Mouse (Mus musculus) stomach, postnatal 0 days (tissue): Measurements from ENCODE around the gene Ap3b1. TPM values are rescaled to one million over a fixed set of nuclear protein-coding genes. Genes with fewer than 3 reads are reported as not detected.

Experiments
- ATAC-seq: fragments of 200-750 bp; cut with Nextera tagmentation; 2 replicates; pipeline ENCODE4 v1.8.0; 2017; ENCODE audit not compliant: low FRiP score, low TSS enrichment
- DNase-seq: peaks from one replicate; pipeline ENCODE4 v3.0.0-alpha.2; 2016; ENCODE audit warnings: low spot score
- H3K27ac ChIP-seq: fragments of 300-500 bp; sonication (generic); replicated peaks from 2 replicates; pipeline ENCODE4 v1.5.1; 2014; ENCODE audit warnings: mild to moderate bottlenecking, control low read depth
- H3K27me3 ChIP-seq: fragments of 300-500 bp; sonication (generic); 2 replicates; pipeline ENCODE4 v1.6.1; 2014; ENCODE audit warnings: low read length; ENCODE audit not compliant: control insufficient read depth, insufficient read depth
- H3K36me3 ChIP-seq: fragments of 300-500 bp; sonication (generic); 2 replicates; pipeline ENCODE4 v1.6.1; 2014; ENCODE audit warnings: low read length, mixed read lengths; ENCODE audit not compliant: control insufficient read depth, insufficient read depth
- H3K4me1 ChIP-seq: fragments of 300-500 bp; sonication (generic); replicated peaks from 2 replicates; pipeline ENCODE4 v1.6.1; 2014; ENCODE audit warnings: antibody characterized with exemption; ENCODE audit not compliant: control insufficient read depth, insufficient read depth
- H3K4me2 ChIP-seq: fragments of 300-500 bp; sonication (generic); replicated peaks from 2 replicates; pipeline ENCODE4 v1.6.1; 2014; ENCODE audit warnings: low read depth, mild to moderate bottlenecking, control low read depth, moderate library complexity
- H3K4me3 ChIP-seq: fragments of 300-500 bp; sonication (generic); 2 replicates; pipeline ENCODE4 v1.5.1; 2014; ENCODE audit warnings: low read depth, low read length, control low read depth
- H3K9ac ChIP-seq: fragments of 300-500 bp; sonication (generic); 2 replicates; pipeline ENCODE4 v1.6.1; 2014; ENCODE audit warnings: mild to moderate bottlenecking, low read length, control low read depth, mixed read lengths
- H3K9me3 ChIP-seq: fragments of 300-500 bp; sonication (generic); 2 replicates; pipeline ENCODE4 v1.6.1; 2016; ENCODE audit warnings: low read length; ENCODE audit not compliant: control insufficient read depth
- CTCF ChIP-seq: IDR thresholded peaks from 2 replicates; pipeline ENCODE4 v1.5.1; 2016; ENCODE audit warnings: antibody characterized with exemption, low read depth, mild to moderate bottlenecking, moderate library complexity
- EP300 ChIP-seq: optimal IDR thresholded peaks from 2 replicates; pipeline ENCODE3; 2016; ENCODE audit warnings: antibody characterized with exemption
- WGBS: fragments of 180-500 bp; shearing (Covaris S2); extraction: QIAGEN DNeasy Blood & Tissue Kit; methylation state at CpG from one replicate; pipeline ENCODE4 v1.1.7; 2014; 5-methylcytosine and 5-hydroxymethylcytosine counted together
- polyA plus RNA-seq: library from polyadenylated mRNA; unstranded; fragments of >200 nt; fragmentation: Nextera tagmentation; extraction: Ambion mirVana; gene quantifications from 2 replicates; pipeline ENCODE4 v1.2.1, GENCODE M21; 2015

Ap3b1 gene
- polyA plus RNA-seq, 1 experiment from 2014 or later, result 30.3 TPM

GRCm38 (mm10) chr13:94471009-94471672, 112.4 kb downstream of the Ap3b1 start:
- H3K4me2 ChIP-seq, result no peak overlapping the region
- no peak for TF ChIP-seq CTCF
- H3K9ac ChIP-seq, result no peak overlapping the region
- H3K9me3 ChIP-seq, result no peaks in the 10 kb centered on the region
- no peaks in the 10 kb centered on the region for H3K4me1 ChIP-seq
- no peaks in the 10 kb centered on the region; the same call in 1 of the 2 replicates for H3K36me3 ChIP-seq
- H3K4me3 ChIP-seq, result no peak overlapping the region
- DNase-seq (no peak), ATAC-seq (no peak)
- no peaks in the 10 kb centered on the region for H3K27me3 ChIP-seq
- no peak overlapping the region for H3K27ac ChIP-seq
- WGBS, result 83% methylated on average over 11 of the region's 11 CpGs

GRCm38 (mm10) chr13:94476208-94476607, 117.4 kb downstream of the Ap3b1 start:
- Histone ChIP-seq H3K9ac (no peak overlapping the region), H3K4me1 (no peaks in the 10 kb centered on the region), H3K4me2 (no peak overlapping the region), H3K36me3 (peaks cover 9% of the 10 kb centered on the region), H3K4me3 (no peak overlapping the region), H3K9me3 (no peaks in the 10 kb centered on the region), H3K27ac (no peak overlapping the region), H3K27me3 (no peaks in the 10 kb centered on the region)
- DNase-seq (no peak), ATAC-seq (no peak)
- WGBS, result 92% methylated on average over 3 of the region's 3 CpGs
- no peak for TF ChIP-seq CTCF
- TF ChIP-seq EP300, result no peak

- DNase-seq (no peak), ATAC-seq (no peak)
- Histone ChIP-seq H3K27ac (no peak overlapping the region), H3K36me3 (peaks cover 25% of the 10 kb centered on the region), H3K9ac (no peak overlapping the region), H3K4me1 (no peaks in the 10 kb centered on the region), H3K27me3 (no peaks in the 10 kb centered on the region), H3K4me2 (no peak overlapping the region), H3K9me3 (no peaks in the 10 kb centered on the region), H3K4me3 (no peak overlapping the region)
- no peak for TF ChIP-seq CTCF
- no peak for TF ChIP-seq EP300
- WGBS, result 84% methylated on average over 7 of the region's 7 CpGs
Observed at GRCm38 (mm10) chr13:94480256-94480655, 121.5 kb downstream of the Ap3b1 start.

GRCm38 (mm10) chr13:94490684-94491083, 131.9 kb downstream of the Ap3b1 start:
- Histone ChIP-seq H3K9me3 (no peaks in the 10 kb centered on the region), H3K4me3 (no peak overlapping the region), H3K9ac (no peak overlapping the region), H3K4me2 (no peak overlapping the region), H3K4me1 (no peaks in the 10 kb centered on the region), H3K27me3 (no peaks in the 10 kb centered on the region), H3K36me3 (peaks cover 7% of the 10 kb centered on the region), H3K27ac (no peak overlapping the region)
- DNase-seq, result no peak
- no peak for ATAC-seq
- WGBS, result 83% methylated on average over 3 of the region's 3 CpGs
- no peak for TF ChIP-seq EP300
- TF ChIP-seq CTCF, result no peak

- H3K4me2 ChIP-seq, result no peak overlapping the region
- no peak overlapping the region for H3K27ac ChIP-seq
- no peaks in the 10 kb centered on the region for H3K4me1 ChIP-seq
- WGBS, result 76% methylated on average over 8 of the region's 8 CpGs
- H3K36me3 ChIP-seq, result peaks cover 7% of the 10 kb centered on the region
- no peak overlapping the region for H3K9ac ChIP-seq
- no peaks in the 10 kb centered on the region for H3K9me3 ChIP-seq
- no peak for ATAC-seq
- TF ChIP-seq CTCF (no peak), EP300 (no peak)
- no peaks in the 10 kb centered on the region for H3K27me3 ChIP-seq
- H3K4me3 ChIP-seq, result no peak overlapping the region
- DNase-seq, result no peak
Observed at GRCm38 (mm10) chr13:94491159-94491558, 132.4 kb downstream of the Ap3b1 start.

GRCm38 (mm10) chr13:94497521-94497920, 138.8 kb downstream of the Ap3b1 start:
- no peaks in the 10 kb centered on the region for H3K27me3 ChIP-seq
- no peak overlapping the region for H3K4me2 ChIP-seq
- WGBS, result 77% methylated on average over 3 of the region's 3 CpGs
- no peaks in the 10 kb centered on the region for H3K4me1 ChIP-seq
- no peak overlapping the region for H3K9ac ChIP-seq
- no peak for TF ChIP-seq CTCF
- TF ChIP-seq EP300, result no peak
- no peak for ATAC-seq
- H3K36me3 ChIP-seq, result peaks cover 9% of the 10 kb centered on the region
- no peaks in the 10 kb centered on the region for H3K9me3 ChIP-seq
- H3K4me3 ChIP-seq, result no peak overlapping the region
- no peak overlapping the region for H3K27ac ChIP-seq
- no peak for DNase-seq
